Mouse (Mus musculus) adrenal gland, postnatal 4 days (tissue): ENCODE measurements around the gene AC109138.7. TPM values are rescaled to one million over a fixed set of nuclear protein-coding genes. Genes with fewer than 3 reads are reported as not detected.
"Not testable (repeated sequence)": the region's sequence is repeated elsewhere in the genome, so short reads cannot be mapped to it uniquely, and the experiment has no call there.

Experiments
- DNase-seq, 2 experiments: peaks; one replicate each; pipeline ENCODE4 v3.0.0; 2021 to 2022; ENCODE audit warnings: low spot score in 2 of 2, mixed read lengths in 2 of 2
- total RNA-seq, 2 experiments: library from RNA; stranded (reverse); gene quantifications; 2 replicates each; pipeline ENCODE4 v1.2.3; 2021

Gene AC109138.7
- total RNA-seq, 2 experiments from 2014 or later: not detected

- no peak for DNase-seq
Observed at GRCm38 (mm10) chr19:4242416-4242815, 28.3 kb downstream of the AC109138.7 start.

DNA sequence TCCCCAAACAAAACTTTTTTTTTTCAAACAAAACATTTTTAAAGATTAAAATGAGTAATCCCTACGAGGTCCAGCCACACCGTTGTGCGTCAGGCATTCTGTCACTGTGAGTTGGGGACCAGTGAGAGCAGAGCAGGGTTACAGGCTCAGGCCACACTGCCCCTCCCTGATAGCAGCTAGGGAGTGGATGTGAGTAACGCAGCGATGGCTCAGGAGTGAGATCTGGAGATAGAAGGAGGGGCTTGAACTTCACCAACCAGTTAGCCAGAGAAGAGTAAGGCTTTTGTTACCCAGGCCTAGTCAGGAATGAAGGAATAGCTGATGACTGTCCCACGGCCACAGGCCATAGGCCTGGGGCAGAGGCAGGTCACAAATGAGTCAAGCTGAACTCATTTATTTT lies 30.6 kb downstream of the AC109138.7 start:
- no peak for DNase-seq

GRCm38 (mm10) chr19:4247010-4247409 lies 32.9 kb downstream of the AC109138.7 start:
- DNase-seq: no peak

GRCm38 (mm10) chr19:4248683-4249082 lies 34.5 kb downstream of the AC109138.7 start:
- DNase-seq: not testable (repeated sequence)

GRCm38 (mm10) chr19:4254230-4254629 lies 40.1 kb downstream of the AC109138.7 start:
- no peak for DNase-seq

GRCm38 (mm10) chr19:4255583-4256162 lies 41.5 kb downstream of the AC109138.7 start:
- no peak for DNase-seq

DNA sequence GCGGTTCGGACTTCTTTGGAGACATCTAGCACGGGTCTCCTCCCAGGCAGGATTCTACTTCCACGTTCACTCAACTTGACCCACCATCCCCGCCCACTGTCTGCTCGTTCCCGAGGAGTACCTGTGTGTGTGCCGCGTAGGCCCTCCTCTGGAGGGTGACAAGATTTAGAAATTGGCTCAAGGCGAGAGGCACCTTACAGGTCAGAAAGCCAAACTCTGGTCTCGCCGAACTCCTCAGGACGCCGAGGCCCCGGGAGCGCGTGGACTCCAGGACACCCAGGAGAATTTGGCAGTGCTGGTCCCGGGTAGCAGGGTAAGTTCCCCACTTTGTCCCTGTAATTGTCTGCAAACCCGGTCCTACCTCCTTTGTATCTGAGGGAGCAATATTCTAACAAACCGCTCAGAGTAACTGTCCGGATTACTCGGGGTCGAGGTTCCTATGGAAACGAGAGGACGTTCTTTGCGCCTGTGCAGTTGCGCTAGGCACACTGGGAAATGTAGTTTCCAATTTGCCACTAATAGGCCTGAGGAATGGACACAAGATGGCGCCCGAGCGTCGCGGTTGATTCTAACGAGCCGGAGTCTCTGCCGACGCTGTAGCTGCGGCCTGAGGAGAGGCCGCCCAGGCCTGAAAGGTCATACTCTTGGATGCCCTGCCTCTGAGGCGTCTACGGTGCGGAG lies 43.2 kb downstream of the AC109138.7 start:
- peak; percentile 67 to 86 for DNase-seq

- DNase-seq: no peak
Observed at GRCm38 (mm10) chr19:4257897-4258252, 43.7 kb downstream of the AC109138.7 start.

- DNase-seq: no peak
Observed at GRCm38 (mm10) chr19:4261038-4261698, 47.0 kb downstream of the AC109138.7 start.

DNA sequence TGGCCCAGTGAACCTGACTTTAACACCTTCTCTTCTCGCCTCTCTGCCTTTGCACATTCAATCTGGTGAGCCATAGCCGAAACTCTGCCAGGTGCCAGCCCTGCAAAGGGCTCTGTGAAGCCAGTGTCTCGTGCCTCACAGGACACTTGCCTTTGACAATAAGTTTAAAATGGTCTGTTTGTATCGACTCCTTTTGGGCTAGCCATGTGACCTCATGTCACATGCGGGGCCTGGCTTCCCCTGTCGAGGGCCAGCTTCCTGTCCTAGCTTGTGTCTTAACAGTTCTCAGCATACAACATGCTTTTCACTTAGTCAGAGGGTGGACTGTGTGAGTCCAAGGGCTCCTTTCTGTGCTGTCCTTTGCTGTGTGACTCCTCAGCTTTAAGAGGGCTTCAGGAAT lies 48.6 kb downstream of the AC109138.7 start:
- DNase-seq: no peak

- DNase-seq: no peak
Observed at GRCm38 (mm10) chr19:4263702-4264101, 49.5 kb downstream of the AC109138.7 start.

- no peak for DNase-seq
Observed at GRCm38 (mm10) chr19:4264171-4264780, 50.1 kb downstream of the AC109138.7 start.

- no peak for DNase-seq
Observed at GRCm38 (mm10) chr19:4265956-4266355, 51.8 kb downstream of the AC109138.7 start.

DNA sequence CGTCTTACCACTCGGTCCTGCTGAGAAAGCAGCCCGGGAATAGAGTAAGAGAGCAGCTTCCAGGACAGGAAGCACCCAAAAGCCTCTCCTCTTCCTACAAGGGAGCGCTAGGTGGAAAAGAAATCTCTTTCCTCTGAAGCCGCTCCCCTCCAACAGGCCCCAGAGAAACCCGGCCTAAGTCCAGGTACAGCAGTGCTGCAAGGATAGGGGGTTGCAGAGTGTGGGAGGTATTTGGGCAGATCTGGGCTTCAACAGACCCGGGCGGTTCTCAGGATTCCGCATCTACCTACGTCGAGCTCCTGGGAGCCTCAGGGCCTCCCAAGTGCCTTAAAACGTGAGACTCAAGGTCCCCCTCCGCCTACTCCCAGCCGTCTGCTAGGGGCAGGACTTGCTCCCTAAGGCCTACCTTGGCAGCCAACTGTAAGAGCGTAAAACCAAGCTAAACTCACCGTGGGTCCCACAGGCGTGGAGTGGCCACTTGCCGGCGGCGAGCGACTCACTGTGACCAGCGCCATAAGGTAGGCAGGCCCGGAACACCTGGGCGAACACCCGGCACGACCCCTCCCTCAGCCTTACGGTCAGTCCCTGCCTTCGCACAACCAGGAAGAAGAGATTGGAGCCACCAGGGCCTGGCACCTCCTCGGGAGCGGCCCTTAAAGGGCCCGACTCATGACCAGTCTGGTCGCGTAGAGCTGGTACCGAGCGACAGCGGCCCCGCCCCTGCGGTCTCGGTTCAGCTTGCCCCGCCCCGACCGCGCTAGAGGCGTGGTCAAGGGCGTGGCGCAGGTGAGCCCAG lies 54.6 kb downstream of the AC109138.7 start, which contains the start of gene Ssh3:
Ssh3 (minus strand) TSS at position 615 of the 796 bp plus-strand sequence.
- peak; percentile 39 to 40 for DNase-seq

DNA sequence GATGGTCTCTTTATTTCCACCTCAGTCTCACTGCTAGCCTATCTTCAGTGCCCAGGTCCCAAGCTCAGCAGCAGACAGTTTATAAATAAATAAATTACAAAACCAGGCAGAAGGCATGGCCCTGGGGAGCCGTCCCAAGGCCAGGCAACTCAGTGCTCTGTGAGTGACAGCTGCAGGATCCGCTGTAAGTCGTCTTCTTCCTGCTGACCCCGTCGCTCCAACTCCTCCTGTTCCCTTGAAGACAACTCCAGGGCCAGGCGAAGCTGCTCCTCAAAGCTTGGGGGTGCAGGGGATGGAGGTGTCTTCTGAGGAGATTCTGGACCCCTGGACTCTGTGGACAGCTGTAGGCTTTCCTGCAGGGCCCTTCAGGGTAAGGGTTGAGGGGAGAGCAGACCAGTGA lies 56.0 kb downstream of the AC109138.7 start:
- no peak for DNase-seq

- DNase-seq: no peak
Observed at GRCm38 (mm10) chr19:4270972-4271371, 56.8 kb downstream of the AC109138.7 start.

- DNase-seq: no peak
Observed at GRCm38 (mm10) chr19:4279487-4279886, 65.3 kb downstream of the AC109138.7 start.

DNA sequence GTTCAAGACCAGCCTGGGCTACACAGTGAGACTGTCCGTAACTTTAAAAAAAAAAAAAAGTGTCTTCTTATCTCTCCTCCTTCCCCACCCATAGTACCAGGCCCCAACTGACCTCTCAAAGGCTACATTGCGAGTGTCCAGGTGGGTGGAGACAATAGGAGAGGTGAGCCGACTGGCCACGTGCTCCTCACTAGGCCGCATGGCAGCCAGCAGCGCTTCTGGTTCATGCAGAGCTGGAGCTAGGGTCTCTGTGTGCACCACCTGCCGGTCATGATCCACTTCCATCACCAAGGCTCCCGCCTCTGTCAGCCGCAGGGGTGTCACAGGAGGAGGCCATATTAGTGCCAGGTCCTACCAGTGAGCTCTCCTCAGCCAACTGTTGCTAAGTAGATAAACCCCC lies 66.3 kb downstream of the AC109138.7 start:
- no peak for DNase-seq
